Mouse (Mus musculus): ENCODE data around the gene Dus2.
A peak's percentile ranks its signal among the peaks of the same experiment; 100 is the strongest.

Gene Dus2

GRCm38 (mm10) chr8:106044151-106044550 is 53.0 kb downstream of the Dus2 start:
- DNase-seq (ENCODE audit: low spot score in 2 of 2) = peak; percentile 52 to 57

- peak in 1 of 2 experiments; percentile 29 for DNase-seq (ENCODE audit: low spot score in 2 of 2)
Measured at GRCm38 (mm10) chr8:106046872-106047559, 55.9 kb downstream of the Dus2 start.

GRCm38 (mm10) chr8:106047854-106048630 is 56.9 kb downstream of the Dus2 start:
- DNase-seq (ENCODE audit: low spot score in 2 of 2) = no peak

GRCm38 (mm10) chr8:106049840-106050239 is 58.7 kb downstream of the Dus2 start:
- DNase-seq (ENCODE audit: low spot score in 2 of 2) = no peak

GRCm38 (mm10) chr8:106051068-106051467 is 59.9 kb downstream of the Dus2 start:
- DNase-seq (ENCODE audit: low spot score in 2 of 2) = no peak

- DNase-seq (ENCODE audit: low spot score in 2 of 2) = no peak
Measured at GRCm38 (mm10) chr8:106052510-106053089, 61.5 kb downstream of the Dus2 start.

- DNase-seq (ENCODE audit: low spot score in 2 of 2) = peak; percentile 48 to 76
Measured at GRCm38 (mm10) chr8:106054190-106054811, 63.2 kb downstream of the Dus2 start.

- DNase-seq (ENCODE audit: low spot score in 2 of 2) = no peak
Measured at GRCm38 (mm10) chr8:106055038-106055437, 63.9 kb downstream of the Dus2 start.

- DNase-seq (ENCODE audit: low spot score in 2 of 2) = no peak
Measured at GRCm38 (mm10) chr8:106056455-106056982, 65.4 kb downstream of the Dus2 start.

GRCm38 (mm10) chr8:106058731-106059612 is 67.8 kb downstream of the Dus2 start, which contains the start of gene Nfatc3:
Gene Nfatc3, plus strand, starts transcription at chr8:106058840.
- DNase-seq (ENCODE audit: low spot score in 2 of 2) = peak; percentile 96 to 98

- DNase-seq (ENCODE audit: low spot score in 2 of 2) = no peak
Measured at GRCm38 (mm10) chr8:106059613-106060371, 68.7 kb downstream of the Dus2 start.

- DNase-seq (ENCODE audit: low spot score in 2 of 2) = no peak
Measured at GRCm38 (mm10) chr8:106060521-106060920, 69.4 kb downstream of the Dus2 start.

GRCm38 (mm10) chr8:106061686-106062085 is 70.5 kb downstream of the Dus2 start:
- no peak for DNase-seq (ENCODE audit: low spot score in 2 of 2)

- DNase-seq (ENCODE audit: low spot score in 2 of 2) = no peak
Measured at GRCm38 (mm10) chr8:106063046-106063445, 71.9 kb downstream of the Dus2 start.

GRCm38 (mm10) chr8:106066721-106067120 is 75.6 kb downstream of the Dus2 start:
- DNase-seq (ENCODE audit: low spot score in 2 of 2) = no peak

- DNase-seq (ENCODE audit: low spot score in 2 of 2) = no peak
Measured at GRCm38 (mm10) chr8:106069565-106069964, 78.4 kb downstream of the Dus2 start.

GRCm38 (mm10) chr8:106072113-106072512 is 81.0 kb downstream of the Dus2 start:
- DNase-seq (ENCODE audit: low spot score in 2 of 2) = no peak

GRCm38 (mm10) chr8:106074236-106074635 is 83.1 kb downstream of the Dus2 start:
- no peak for DNase-seq (ENCODE audit: low spot score in 2 of 2)

- DNase-seq (ENCODE audit: low spot score in 2 of 2) = no peak
Measured at GRCm38 (mm10) chr8:106074659-106075058, 83.5 kb downstream of the Dus2 start.

Measured in heart, adult 9 months (tissue).